Mouse (Mus musculus) spleen, postnatal 36 days (tissue): Measurements from ENCODE around the gene Cxxc4.
"Not testable (repeated sequence)": the region's sequence is repeated elsewhere in the genome, so short reads cannot be mapped to it uniquely, and the experiment has no call there.

Experiments
- DNase-seq, 2 experiments: peaks; one replicate each; pipeline ENCODE4 v3.0.0; 2022; ENCODE audit warnings: low spot score in 2 of 2, mixed read lengths in 1 of 2

The Cxxc4 gene

GRCm38 (mm10) chr3:134236414-134237112 is at the start of gene Cxxc4:
Gene Cxxc4 (plus strand): TSS chr3:134236484.
- no peak for DNase-seq

- no peak for DNase-seq
Measured at GRCm38 (mm10) chr3:134188979-134189946, 47.0 kb upstream of the Cxxc4 start.

GRCm38 (mm10) chr3:134190046-134190445 is 46.2 kb upstream of the Cxxc4 start:
- no peak for DNase-seq

GRCm38 (mm10) chr3:134199892-134200291 is 36.4 kb upstream of the Cxxc4 start:
- no peak for DNase-seq

- no peak for DNase-seq
Measured at GRCm38 (mm10) chr3:134206624-134207023, 29.7 kb upstream of the Cxxc4 start.

GRCm38 (mm10) chr3:134210950-134211349 is 25.3 kb upstream of the Cxxc4 start:
- DNase-seq: no peak

GRCm38 (mm10) chr3:134219881-134220280 is 16.4 kb upstream of the Cxxc4 start:
- not testable (repeated sequence) for DNase-seq

- no peak for DNase-seq
Measured at GRCm38 (mm10) chr3:134221002-134221401, 15.3 kb upstream of the Cxxc4 start.

GRCm38 (mm10) chr3:134222593-134222992 is 13.7 kb upstream of the Cxxc4 start:
- DNase-seq: no peak

GRCm38 (mm10) chr3:134223956-134224355 is 12.3 kb upstream of the Cxxc4 start:
- no peak for DNase-seq

GRCm38 (mm10) chr3:134225928-134226327 is 10.4 kb upstream of the Cxxc4 start:
- no peak for DNase-seq

- no peak for DNase-seq
Measured at GRCm38 (mm10) chr3:134232753-134233152, 3.5 kb upstream of the Cxxc4 start.

- no peak for DNase-seq
Measured at GRCm38 (mm10) chr3:134235491-134236413, 532 bp upstream of the Cxxc4 start.

- DNase-seq: no peak
Measured at GRCm38 (mm10) chr3:134237113-134237805, 975 bp downstream of the Cxxc4 start.

- DNase-seq: no peak
Measured at GRCm38 (mm10) chr3:134238621-134239310, 2.5 kb downstream of the Cxxc4 start.

GRCm38 (mm10) chr3:134239321-134239970 is 3.2 kb downstream of the Cxxc4 start:
- DNase-seq: peak in 1 of 2 experiments; percentile 1

GRCm38 (mm10) chr3:134239971-134240717 is 3.9 kb downstream of the Cxxc4 start:
- peak; percentile 1 to 2 for DNase-seq

GRCm38 (mm10) chr3:134240718-134241025 is 4.4 kb downstream of the Cxxc4 start:
- DNase-seq: no peak

GRCm38 (mm10) chr3:134243168-134243849 is 7.0 kb downstream of the Cxxc4 start:
- no peak for DNase-seq
